Mouse (Mus musculus) left cerebral cortex, adult 18-20 months (tissue): ENCODE data around the gene Dusp10. TPM values are rescaled to one million over a fixed set of nuclear protein-coding genes. Genes with fewer than 3 reads are reported as not detected.

ENCODE experiments used
- DNase-seq, 2 experiments: peaks; one replicate each; pipeline ENCODE4 v3.0.0; 2021 to 2022; ENCODE audit warnings: low spot score in 2 of 2, mixed read lengths in 1 of 2
- total RNA-seq, 2 experiments: library from RNA; stranded (reverse); gene quantifications; 2 replicates each; pipeline ENCODE4 v1.2.3; 2021

Dusp10 gene
- total RNA-seq, 2 experiments from 2014 or later, result 5.9 to 6.8 TPM

- no peak for DNase-seq
Measured at GRCm38 (mm10) chr1:184052331-184052730, 39.2 kb downstream of the Dusp10 start.

- no peak for DNase-seq
Measured at GRCm38 (mm10) chr1:184053141-184053540, 40.0 kb downstream of the Dusp10 start.

GRCm38 (mm10) chr1:184053711-184054110 is 40.6 kb downstream of the Dusp10 start:
- DNase-seq, result no peak

- DNase-seq, result no peak
Measured at GRCm38 (mm10) chr1:184054176-184054575, 41.1 kb downstream of the Dusp10 start.

GRCm38 (mm10) chr1:184058206-184058605 is 45.1 kb downstream of the Dusp10 start:
- no peak for DNase-seq

GRCm38 (mm10) chr1:184059814-184060213 is 46.7 kb downstream of the Dusp10 start:
- no peak for DNase-seq

- DNase-seq, result no peak
Measured at GRCm38 (mm10) chr1:184060381-184060780, 47.3 kb downstream of the Dusp10 start.

GRCm38 (mm10) chr1:184060828-184061734 is 48.0 kb downstream of the Dusp10 start:
- no peak for DNase-seq

GRCm38 (mm10) chr1:184061901-184062300 is 48.8 kb downstream of the Dusp10 start:
- DNase-seq, result no peak

GRCm38 (mm10) chr1:184064306-184064705 is 51.2 kb downstream of the Dusp10 start:
- no peak for DNase-seq

GRCm38 (mm10) chr1:184065589-184066361 is 52.7 kb downstream of the Dusp10 start:
- DNase-seq, result no peak

GRCm38 (mm10) chr1:184066460-184067287 is 53.6 kb downstream of the Dusp10 start:
- DNase-seq, result no peak

GRCm38 (mm10) chr1:184067704-184068558 is 54.8 kb downstream of the Dusp10 start:
- DNase-seq, result no peak

- no peak for DNase-seq
Measured at GRCm38 (mm10) chr1:184068971-184069370, 55.9 kb downstream of the Dusp10 start.

GRCm38 (mm10) chr1:184076065-184076464 is 63.0 kb downstream of the Dusp10 start:
- DNase-seq, result no peak

GRCm38 (mm10) chr1:184076756-184077155 is 63.7 kb downstream of the Dusp10 start:
- no peak for DNase-seq

- DNase-seq, result no peak
Measured at GRCm38 (mm10) chr1:184079304-184079703, 66.2 kb downstream of the Dusp10 start.

GRCm38 (mm10) chr1:184082661-184083060 is 69.6 kb downstream of the Dusp10 start:
- no peak for DNase-seq

- no peak for DNase-seq
Measured at GRCm38 (mm10) chr1:184083166-184083565, 70.1 kb downstream of the Dusp10 start.

- no peak for DNase-seq
Measured at GRCm38 (mm10) chr1:184084961-184085360, 71.9 kb downstream of the Dusp10 start.
